Mouse (Mus musculus) lung, embryonic 15.5 days (tissue): ENCODE data around the gene Gm8764. TPM values are rescaled to one million over a fixed set of nuclear protein-coding genes. Genes with fewer than 3 reads are reported as not detected.
"Not testable (repeated sequence)": the region's sequence is repeated elsewhere in the genome, so short reads cannot be mapped to it uniquely, and the experiment has no call there.

Experiments used
- ATAC-seq: fragments of 200-750 bp; cut with Nextera tagmentation; 2 replicates; pipeline ENCODE4 v1.8.0; 2017; ENCODE audit warnings: moderate number of reproducible peaks, borderline replicate concordance; ENCODE audit not compliant: low FRiP score, low TSS enrichment; ENCODE audit errors: extremely low read depth
- H3K27ac ChIP-seq: fragments of 300-500 bp; sonication (generic); 2 replicates; pipeline ENCODE4 v1.5.1; 2015; ENCODE audit warnings: moderate library complexity, mild to moderate bottlenecking, inconsistent platforms
- H3K27me3 ChIP-seq: fragments of 300-500 bp; sonication (generic); 2 replicates; pipeline ENCODE4 v1.6.1; 2015; ENCODE audit warnings: inconsistent platforms
- H3K36me3 ChIP-seq: fragments of 300-500 bp; sonication (generic); 2 replicates; pipeline ENCODE4 v1.6.1; 2015; ENCODE audit warnings: inconsistent platforms
- H3K4me1 ChIP-seq: fragments of 300-500 bp; sonication (generic); 2 replicates; pipeline ENCODE4 v1.6.1; 2015; ENCODE audit warnings: inconsistent platforms
- H3K4me2 ChIP-seq: fragments of 300-500 bp; sonication (generic); 2 replicates; pipeline ENCODE4 v1.6.1; 2015; ENCODE audit warnings: inconsistent platforms, mild to moderate bottlenecking, moderate library complexity
- H3K4me3 ChIP-seq: fragments of 300-500 bp; sonication (generic); 2 replicates; pipeline ENCODE4 v1.5.1; 2015; ENCODE audit warnings: mild to moderate bottlenecking, inconsistent platforms
- H3K9ac ChIP-seq: fragments of 300-500 bp; sonication (generic); 2 replicates; pipeline ENCODE4 v1.6.1; 2015; ENCODE audit warnings: inconsistent platforms
- H3K9me3 ChIP-seq: fragments of 300-500 bp; sonication (generic); 2 replicates; pipeline ENCODE4 v1.6.1; 2016; ENCODE audit warnings: inconsistent platforms
- WGBS: fragments of 180-500 bp; shearing (Covaris S2); methylation state at CpG from one replicate; pipeline ENCODE4 v1.1.7; 2015; 5-methylcytosine and 5-hydroxymethylcytosine counted together
- polyA plus RNA-seq: library from polyadenylated mRNA; unstranded; fragments of >200 nt; fragmentation: Nextera tagmentation; extraction: Ambion mirVana; gene quantifications from 2 replicates; pipeline ENCODE4 v1.2.1, GENCODE M21; 2015

Gm8764 gene
- not detected in 2 replicates for polyA plus RNA-seq

- ATAC-seq, H3K4me2 ChIP-seq, H3K4me3 ChIP-seq, H3K9me3 ChIP-seq, H3K27me3 ChIP-seq, H3K36me3 ChIP-seq, H3K4me1 ChIP-seq, H3K9ac ChIP-seq, H3K27ac ChIP-seq: not testable (repeated sequence)
- WGBS: no CpG with 5 or more reads among the region's 3 CpGs
These were observed at the start of gene Gm8764 for GRCm38 (mm10) chr10:104159706-104160105. Gene Gm8764, plus strand, starts transcription at chr10:104160006.

GRCm38 (mm10) chr10:104110044-104110443 is 49.8 kb upstream of the Gm8764 start:
- ATAC-seq: no peak
- Histone ChIP-seq H3K4me2 (no peak overlapping the region), H3K4me1 (no peaks in the 10 kb centered on the region), H3K4me3 (no peak overlapping the region), H3K9me3 (no peaks in the 10 kb centered on the region), H3K9ac (no peak overlapping the region), H3K27ac (no peak overlapping the region), H3K36me3 (no peaks in the 10 kb centered on the region), H3K27me3 (no peaks in the 10 kb centered on the region)
- WGBS: 37% methylated on average over 3 of the region's 3 CpGs

- no peaks in the 10 kb centered on the region for H3K9me3 ChIP-seq
- H3K27ac ChIP-seq: no peak overlapping the region
- H3K36me3 ChIP-seq: no peaks in the 10 kb centered on the region
- no peak overlapping the region for H3K4me2 ChIP-seq
- no peaks in the 10 kb centered on the region for H3K27me3 ChIP-seq
- WGBS: 56% methylated on average over 2 of the region's 2 CpGs
- no peaks in the 10 kb centered on the region for H3K4me1 ChIP-seq
- H3K4me3 ChIP-seq: no peak overlapping the region
- ATAC-seq: no peak
- H3K9ac ChIP-seq: no peak overlapping the region
These were observed 41.5 kb upstream of the Gm8764 start for GRCm38 (mm10) chr10:104118312-104118711.

DNA sequence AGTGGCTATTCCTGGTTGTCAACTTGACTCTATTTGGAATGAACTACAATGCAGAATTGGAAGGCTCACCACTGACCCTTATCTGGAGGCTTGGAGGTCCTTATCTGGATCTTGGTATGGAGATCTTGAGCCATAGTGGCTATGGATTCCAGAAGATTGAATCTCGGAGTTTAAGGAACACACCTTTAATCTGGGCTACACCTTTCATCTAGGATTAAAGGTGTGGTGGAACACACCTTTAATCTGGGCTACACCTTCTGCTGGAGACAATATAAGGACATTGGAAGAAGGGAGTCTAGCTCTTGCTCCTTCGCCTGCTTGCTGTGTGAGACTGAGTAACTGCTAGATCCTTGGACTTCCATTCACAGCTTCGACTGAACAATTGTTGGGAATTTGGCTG is 17.1 kb upstream of the Gm8764 start, which contains the start of gene Gm21293:
Gene Gm21293, plus strand, starts transcription at position 301 of the 400 bp plus-strand sequence.
- H3K9ac ChIP-seq, H3K9me3 ChIP-seq, H3K4me1 ChIP-seq, H3K27me3 ChIP-seq, ATAC-seq, H3K27ac ChIP-seq, H3K4me2 ChIP-seq, H3K4me3 ChIP-seq, H3K36me3 ChIP-seq: not testable (repeated sequence)
- no CpG with 5 or more reads among the region's 3 CpGs for WGBS

- H3K4me3 ChIP-seq, H3K4me2 ChIP-seq, H3K27me3 ChIP-seq, H3K4me1 ChIP-seq, H3K27ac ChIP-seq, ATAC-seq, H3K9me3 ChIP-seq, H3K9ac ChIP-seq, H3K36me3 ChIP-seq: not testable (repeated sequence)
- no CpG with 5 or more reads among the region's 3 CpGs for WGBS
These were observed 8.6 kb upstream of the Gm8764 start, which contains the start of gene Gm6763 for GRCm38 (mm10) chr10:104151197-104151596. Gene Gm6763, plus strand, starts transcription at chr10:104151497.

DNA sequence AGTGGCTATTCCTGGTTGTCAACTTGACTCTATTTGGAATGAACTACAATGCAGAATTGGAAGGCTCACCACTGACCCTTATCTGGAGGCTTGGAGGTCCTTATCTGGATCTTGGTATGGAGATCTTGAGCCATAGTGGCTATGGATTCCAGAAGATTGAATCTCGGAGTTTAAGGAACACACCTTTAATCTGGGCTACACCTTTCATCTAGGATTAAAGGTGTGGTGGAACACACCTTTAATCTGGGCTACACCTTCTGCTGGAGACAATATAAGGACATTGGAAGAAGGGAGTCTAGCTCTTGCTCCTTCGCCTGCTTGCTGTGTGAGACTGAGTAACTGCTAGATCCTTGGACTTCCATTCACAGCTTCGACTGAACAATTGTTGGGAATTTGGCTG is 8.4 kb downstream of the Gm8764 start, which contains the start of gene Gm21304:
Gene Gm21304, plus strand, starts transcription at position 301 of the 400 bp plus-strand sequence.
- not testable (repeated sequence) for H3K4me1 ChIP-seq, H3K9ac ChIP-seq, H3K27me3 ChIP-seq, H3K36me3 ChIP-seq, H3K9me3 ChIP-seq, H3K4me3 ChIP-seq, H3K4me2 ChIP-seq, ATAC-seq, H3K27ac ChIP-seq
- no CpG with 5 or more reads among the region's 3 CpGs for WGBS

- H3K27ac ChIP-seq, H3K9ac ChIP-seq, H3K4me1 ChIP-seq, H3K9me3 ChIP-seq, H3K27me3 ChIP-seq, H3K4me2 ChIP-seq, H3K4me3 ChIP-seq, ATAC-seq, H3K36me3 ChIP-seq: not testable (repeated sequence)
- WGBS: no CpG with 5 or more reads among the region's 3 CpGs
These were observed 16.9 kb downstream of the Gm8764 start, which contains the start of gene Gm21312 for GRCm38 (mm10) chr10:104176724-104177123. Gene Gm21312, plus strand, starts transcription at chr10:104177024.

DNA sequence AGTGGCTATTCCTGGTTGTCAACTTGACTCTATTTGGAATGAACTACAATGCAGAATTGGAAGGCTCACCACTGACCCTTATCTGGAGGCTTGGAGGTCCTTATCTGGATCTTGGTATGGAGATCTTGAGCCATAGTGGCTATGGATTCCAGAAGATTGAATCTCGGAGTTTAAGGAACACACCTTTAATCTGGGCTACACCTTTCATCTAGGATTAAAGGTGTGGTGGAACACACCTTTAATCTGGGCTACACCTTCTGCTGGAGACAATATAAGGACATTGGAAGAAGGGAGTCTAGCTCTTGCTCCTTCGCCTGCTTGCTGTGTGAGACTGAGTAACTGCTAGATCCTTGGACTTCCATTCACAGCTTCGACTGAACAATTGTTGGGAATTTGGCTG is 25.4 kb downstream of the Gm8764 start, which contains the start of gene Gm20765:
Gene Gm20765, plus strand, starts transcription at position 301 of the 400 bp plus-strand sequence.
- H3K4me2 ChIP-seq, H3K9ac ChIP-seq, H3K27ac ChIP-seq, H3K36me3 ChIP-seq, ATAC-seq, H3K4me1 ChIP-seq, H3K27me3 ChIP-seq, H3K4me3 ChIP-seq, H3K9me3 ChIP-seq: not testable (repeated sequence)
- no CpG with 5 or more reads among the region's 3 CpGs for WGBS

GRCm38 (mm10) chr10:104193742-104194141 is 33.9 kb downstream of the Gm8764 start, which contains the start of gene Gm4340:
Gene Gm4340, plus strand, starts transcription at chr10:104194042.
- H3K9me3 ChIP-seq, H3K27me3 ChIP-seq, H3K9ac ChIP-seq, H3K4me2 ChIP-seq, H3K36me3 ChIP-seq, H3K27ac ChIP-seq, H3K4me1 ChIP-seq, ATAC-seq, H3K4me3 ChIP-seq: not testable (repeated sequence)
- WGBS: no CpG with 5 or more reads among the region's 3 CpGs

DNA sequence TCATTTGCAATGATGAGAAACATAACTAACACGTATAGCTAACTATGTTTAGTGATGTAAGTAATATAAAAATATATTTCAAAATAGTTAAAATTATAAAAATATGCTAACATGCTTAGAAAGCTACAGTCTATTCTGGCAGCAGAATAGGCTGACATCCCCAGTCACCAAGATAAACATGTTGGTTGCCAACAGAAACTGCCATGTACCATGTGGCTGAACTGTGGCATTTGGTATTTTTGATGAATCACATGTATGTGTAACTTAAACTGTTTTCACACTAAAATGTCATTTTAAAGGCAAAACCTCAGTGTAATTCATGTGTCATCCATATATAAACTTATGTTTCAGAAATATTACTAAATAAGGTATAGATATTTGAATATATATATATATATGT is 49.8 kb downstream of the Gm8764 start:
- 89% methylated on average over 1 of the region's 1 CpGs for WGBS
- Histone ChIP-seq H3K36me3 (no peaks in the 10 kb centered on the region), H3K27ac (no peak overlapping the region), H3K9me3 (no peaks in the 10 kb centered on the region), H3K4me1 (no peaks in the 10 kb centered on the region), H3K4me3 (no peak overlapping the region), H3K4me2 (no peak overlapping the region), H3K9ac (no peak overlapping the region), H3K27me3 (no peaks in the 10 kb centered on the region)
- no peak for ATAC-seq

DNA sequence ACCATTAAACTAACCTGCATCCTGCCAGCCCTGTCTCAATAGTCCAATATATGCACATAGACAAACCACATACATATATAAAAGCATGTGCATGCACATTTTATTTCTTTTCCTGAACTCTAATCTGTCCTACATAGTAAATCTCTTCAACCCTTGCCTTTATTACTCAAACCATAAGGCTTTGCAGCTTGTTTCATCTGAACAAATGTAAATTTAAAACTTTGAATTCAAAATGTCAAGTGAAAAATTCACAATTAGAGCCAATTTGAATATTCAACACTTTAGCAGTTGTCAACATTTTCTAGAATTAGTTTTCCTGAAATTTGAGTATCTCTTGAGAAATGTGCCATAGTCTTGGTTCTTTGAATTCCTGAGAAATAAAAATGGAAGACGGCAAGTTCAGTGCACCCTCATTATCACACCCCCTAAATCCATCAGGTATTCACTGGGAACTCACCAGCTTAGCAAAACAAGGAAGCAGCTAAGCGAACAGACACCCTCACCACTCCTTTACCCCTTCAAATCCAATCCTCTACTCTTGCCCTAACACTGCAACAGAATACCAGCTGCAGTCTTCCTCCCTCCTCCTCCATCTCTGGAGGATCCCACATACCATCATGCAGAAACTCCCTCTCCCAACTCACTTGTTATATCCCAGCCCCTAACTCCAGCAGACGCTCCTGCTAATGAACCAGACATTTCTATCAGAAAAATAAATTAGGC is 50.6 kb downstream of the Gm8764 start:
- no peak for ATAC-seq

More for the DNA sequence above, 50.6 kb downstream of the Gm8764 start:
- Histone ChIP-seq H3K9ac (no peak overlapping the region), H3K4me1 (no peaks in the 10 kb centered on the region), H3K27ac (no peak overlapping the region), H3K27me3 (no peaks in the 10 kb centered on the region), H3K4me2 (no peak overlapping the region), H3K4me3 (no peak overlapping the region), H3K9me3 (no peaks in the 10 kb centered on the region), H3K36me3 (no peaks in the 10 kb centered on the region)
- WGBS: 59% methylated on average over 3 of the region's 3 CpGs
